Mouse (Mus musculus): ENCODE measurements around the gene Snx10. TPM values are rescaled to one million over a fixed set of nuclear protein-coding genes. Genes with fewer than 3 reads are reported as not detected.

The Snx10 gene
- total and polyA plus RNA-seq, 2 experiments from 2014 or later = 76.3 to 92.6 TPM

DNA sequence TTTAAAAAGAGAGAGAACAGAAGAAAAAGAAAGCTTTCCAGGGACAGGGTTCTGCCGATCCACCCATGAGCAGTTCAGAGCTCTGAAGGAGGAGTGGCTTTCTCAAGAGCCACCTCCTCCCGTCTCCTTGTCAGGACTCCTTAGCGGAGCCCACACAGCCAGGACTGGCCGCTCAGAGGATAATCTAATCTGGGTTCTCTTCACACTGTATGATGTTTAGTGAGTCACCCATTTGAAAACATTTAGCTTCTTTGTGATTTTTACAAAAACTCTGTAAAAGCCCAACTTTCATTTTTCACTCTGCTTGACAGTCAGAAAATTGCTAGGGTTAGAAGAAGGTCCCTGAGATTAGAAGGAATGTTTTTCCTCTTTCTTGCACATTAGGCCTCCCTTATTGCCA, 70.8 kb downstream of the Snx10 start:
- Histone ChIP-seq H3K9ac (no peak overlapping the region), H3K27me3 (ENCODE audit: insufficient read depth, low read length) (no peaks in the 10 kb centered on the region), H3K4me1 (ENCODE audit: insufficient read depth) (peaks cover 25% of the 10 kb centered on the region), H3K4me3 (ENCODE audit: low read depth, low read length) (no peak overlapping the region), H3K9me3 (ENCODE audit: low read length) (no peaks in the 10 kb centered on the region), H3K27ac (ENCODE audit: low read depth, low read length) (peak overlapping the region; percentile 99), H3K36me3 (ENCODE audit: insufficient read depth) (no peaks in the 10 kb centered on the region), H3K4me2 (ENCODE audit: low read depth) (no peak overlapping the region)
- TF ChIP-seq CTCF (IDR thresholded peaks at IDR 0.05; ENCODE audit: low read depth) = no peak
- 43% methylated on average over 4 of the region's 4 CpGs for WGBS
- DNase-seq = no peak
- no peak for ATAC-seq

DNA sequence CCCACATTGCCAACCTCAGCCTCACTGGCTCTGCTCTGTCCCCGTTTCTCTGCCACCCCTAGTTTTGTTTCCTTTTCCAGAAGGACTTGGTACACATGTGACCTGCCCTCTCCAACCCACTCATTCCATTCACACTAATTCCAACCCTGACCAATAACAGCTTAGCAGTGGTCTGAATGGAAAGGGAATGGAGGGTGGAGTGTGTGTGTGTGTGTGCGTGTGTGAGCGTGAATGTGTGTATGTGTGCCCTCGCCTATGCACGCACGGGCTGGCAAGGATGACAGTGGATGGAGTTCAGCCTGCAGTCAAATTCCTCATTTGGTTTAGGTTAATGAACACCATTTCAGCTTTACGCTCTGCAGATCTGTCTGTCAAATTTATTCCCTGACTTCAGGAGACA, 74.4 kb downstream of the Snx10 start:
- no peaks in the 10 kb centered on the region for H3K9me3 ChIP-seq (ENCODE audit: low read length)
- no peak overlapping the region for H3K4me2 ChIP-seq (ENCODE audit: low read depth)
- no peak overlapping the region for H3K27ac ChIP-seq (ENCODE audit: low read depth, low read length)
- 65% methylated on average over 7 of the region's 7 CpGs for WGBS
- TF ChIP-seq CTCF (IDR thresholded peaks at IDR 0.05; ENCODE audit: low read depth) = no peak
- no peak overlapping the region for H3K9ac ChIP-seq
- H3K27me3 ChIP-seq (ENCODE audit: insufficient read depth, low read length) = no peaks in the 10 kb centered on the region
- no peak for ATAC-seq
- no peak overlapping the region for H3K4me3 ChIP-seq (ENCODE audit: low read depth, low read length)
- no peak for DNase-seq
- no peaks in the 10 kb centered on the region for H3K36me3 ChIP-seq (ENCODE audit: insufficient read depth)
- peaks cover 16% of the 10 kb centered on the region for H3K4me1 ChIP-seq (ENCODE audit: insufficient read depth)

DNA sequence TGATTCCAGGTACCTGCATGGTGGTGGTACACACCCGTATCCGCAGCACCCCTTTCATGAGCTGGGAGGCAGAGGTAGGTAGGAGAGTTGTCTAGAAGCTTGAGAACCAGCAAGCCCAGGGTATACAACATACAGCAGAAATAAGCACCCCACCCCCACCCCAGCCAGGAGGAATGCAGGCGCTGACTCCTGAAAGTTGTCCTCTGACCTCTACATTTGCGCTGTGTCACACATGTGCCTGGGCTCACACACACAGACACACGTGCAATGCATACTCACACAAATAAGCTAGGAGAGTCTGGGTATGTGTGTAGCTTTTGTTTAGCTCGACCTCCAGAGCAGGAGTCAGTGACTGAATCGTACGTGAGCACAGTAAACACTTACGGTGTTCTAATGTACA, 76.7 kb downstream of the Snx10 start:
- no peak overlapping the region for H3K9ac ChIP-seq
- no peaks in the 10 kb centered on the region for H3K9me3 ChIP-seq (ENCODE audit: low read length)
- H3K36me3 ChIP-seq (ENCODE audit: insufficient read depth) = no peaks in the 10 kb centered on the region
- no peak overlapping the region for H3K4me3 ChIP-seq (ENCODE audit: low read depth, low read length)
- ATAC-seq = no peak
- H3K27me3 ChIP-seq (ENCODE audit: insufficient read depth, low read length) = no peaks in the 10 kb centered on the region
- 91% methylated on average over 9 of the region's 9 CpGs for WGBS
- TF ChIP-seq CTCF (IDR thresholded peaks at IDR 0.05; ENCODE audit: low read depth) = no peak
- H3K4me1 ChIP-seq (ENCODE audit: insufficient read depth) = peaks cover 5% of the 10 kb centered on the region; the same call in 1 of the 2 replicates
- DNase-seq = no peak
- no peak overlapping the region for H3K4me2 ChIP-seq (ENCODE audit: low read depth)
- no peak overlapping the region for H3K27ac ChIP-seq (ENCODE audit: low read depth, low read length)

DNA sequence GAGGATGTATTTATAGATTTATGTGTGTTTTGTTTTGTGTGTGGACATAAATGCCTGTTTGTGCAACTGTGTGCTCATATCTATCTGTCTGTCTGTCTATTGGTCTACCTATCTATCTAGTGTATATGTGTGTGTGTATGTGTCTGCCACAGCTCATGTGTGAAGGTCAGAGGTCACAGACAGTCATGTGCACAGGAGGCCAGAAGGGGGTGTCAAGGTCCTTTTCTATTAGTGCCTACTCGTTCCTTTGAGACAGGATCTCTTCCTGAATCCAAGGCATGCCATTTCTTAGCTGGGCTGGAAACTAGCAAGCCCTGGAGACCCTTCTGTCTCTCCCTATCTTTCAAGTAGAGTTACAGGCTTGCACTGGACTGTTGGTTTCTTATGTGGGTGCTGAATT, 78.6 kb downstream of the Snx10 start:
- no peak overlapping the region for H3K4me2 ChIP-seq (ENCODE audit: low read depth)
- TF ChIP-seq CTCF (IDR thresholded peaks at IDR 0.05; ENCODE audit: low read depth) = no peak
- no peaks in the 10 kb centered on the region for H3K36me3 ChIP-seq (ENCODE audit: insufficient read depth)
- 74% methylated on average over 1 of the region's 1 CpGs for WGBS
- no peak overlapping the region for H3K4me3 ChIP-seq (ENCODE audit: low read depth, low read length)
- H3K27ac ChIP-seq (ENCODE audit: low read depth, low read length) = no peak overlapping the region
- no peak overlapping the region for H3K9ac ChIP-seq
- no peaks in the 10 kb centered on the region for H3K27me3 ChIP-seq (ENCODE audit: insufficient read depth, low read length)
- H3K9me3 ChIP-seq (ENCODE audit: low read length) = no peaks in the 10 kb centered on the region
- H3K4me1 ChIP-seq (ENCODE audit: insufficient read depth) = peaks cover 11% of the 10 kb centered on the region; the same call in 1 of the 2 replicates
- DNase-seq (no peak), ATAC-seq (no peak)

DNA sequence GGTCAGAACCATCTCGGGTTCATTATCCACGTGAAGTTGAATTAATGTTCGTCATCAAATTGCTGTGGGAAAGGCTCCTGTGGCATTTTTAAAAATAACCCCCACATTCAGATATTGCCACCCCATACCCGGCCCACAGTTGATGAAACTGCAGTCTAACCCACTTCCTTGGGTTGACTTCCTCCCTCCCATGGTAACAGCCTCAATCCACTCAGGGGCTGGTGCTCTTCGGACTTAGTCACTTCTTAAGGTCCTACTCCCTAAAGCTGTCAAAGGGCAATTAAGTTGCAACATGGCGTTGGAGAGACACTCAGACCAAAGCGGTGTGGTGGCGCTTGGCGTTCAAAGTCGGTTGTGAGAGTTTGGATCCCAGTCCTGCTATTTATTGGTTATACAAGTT, 80.0 kb downstream of the Snx10 start:
- H3K4me3 ChIP-seq (ENCODE audit: low read depth, low read length) = no peak overlapping the region
- no peak overlapping the region for H3K27ac ChIP-seq (ENCODE audit: low read depth, low read length)
- no peak for ATAC-seq

DNA sequence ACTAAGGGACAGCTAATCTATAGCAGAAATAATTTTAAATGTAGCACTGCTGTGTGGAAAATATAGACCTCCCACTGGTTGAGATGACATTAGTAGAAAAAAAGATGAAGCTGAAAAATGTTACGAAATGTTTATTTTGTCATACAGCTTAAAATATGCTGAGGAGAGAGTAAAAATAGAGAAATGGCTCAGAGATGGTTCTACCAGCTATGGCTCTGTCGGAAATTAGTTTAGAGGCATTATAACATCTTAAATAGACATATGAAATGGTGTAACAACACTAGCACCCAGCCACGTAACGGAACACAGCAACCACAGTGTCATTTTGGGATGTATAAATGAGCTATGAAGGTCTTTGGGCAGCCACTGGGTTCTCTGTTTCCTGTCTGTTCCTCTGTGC, 82.5 kb downstream of the Snx10 start:
- no peaks in the 10 kb centered on the region for H3K27me3 ChIP-seq (ENCODE audit: insufficient read depth, low read length)
- peak overlapping the region; percentile 51; the same call in 1 of the 2 replicates for H3K27ac ChIP-seq (ENCODE audit: low read depth, low read length)
- peaks cover 11% of the 10 kb centered on the region; the same call in 1 of the 2 replicates for H3K4me1 ChIP-seq (ENCODE audit: insufficient read depth)
- no peaks in the 10 kb centered on the region for H3K9me3 ChIP-seq (ENCODE audit: low read length)
- H3K4me2 ChIP-seq (ENCODE audit: low read depth) = no peak overlapping the region
- ATAC-seq (0 out of 2 replicates have a peak, but pooled peaks have one; percentile 3), DNase-seq (no peak)
- WGBS = 59% methylated on average over 4 of the region's 4 CpGs
- no peak overlapping the region for H3K9ac ChIP-seq
- H3K4me3 ChIP-seq (ENCODE audit: low read depth, low read length) = no peak overlapping the region
- no peak for TF ChIP-seq CTCF (IDR thresholded peaks at IDR 0.05; ENCODE audit: low read depth)
- no peaks in the 10 kb centered on the region for H3K36me3 ChIP-seq (ENCODE audit: insufficient read depth)

More for the DNA sequence above, 80.0 kb downstream of the Snx10 start:
- TF ChIP-seq CTCF (IDR thresholded peaks at IDR 0.05; ENCODE audit: low read depth) = no peak
- Histone ChIP-seq H3K36me3 (ENCODE audit: insufficient read depth) (no peaks in the 10 kb centered on the region), H3K27me3 (ENCODE audit: insufficient read depth, low read length) (no peaks in the 10 kb centered on the region), H3K9me3 (ENCODE audit: low read length) (no peaks in the 10 kb centered on the region), H3K4me2 (ENCODE audit: low read depth) (no peak overlapping the region), H3K4me1 (ENCODE audit: insufficient read depth) (peaks cover 11% of the 10 kb centered on the region; the same call in 1 of the 2 replicates), H3K9ac (no peak overlapping the region)
- WGBS = 92% methylated on average over 10 of the region's 10 CpGs
- no peak for DNase-seq

DNA sequence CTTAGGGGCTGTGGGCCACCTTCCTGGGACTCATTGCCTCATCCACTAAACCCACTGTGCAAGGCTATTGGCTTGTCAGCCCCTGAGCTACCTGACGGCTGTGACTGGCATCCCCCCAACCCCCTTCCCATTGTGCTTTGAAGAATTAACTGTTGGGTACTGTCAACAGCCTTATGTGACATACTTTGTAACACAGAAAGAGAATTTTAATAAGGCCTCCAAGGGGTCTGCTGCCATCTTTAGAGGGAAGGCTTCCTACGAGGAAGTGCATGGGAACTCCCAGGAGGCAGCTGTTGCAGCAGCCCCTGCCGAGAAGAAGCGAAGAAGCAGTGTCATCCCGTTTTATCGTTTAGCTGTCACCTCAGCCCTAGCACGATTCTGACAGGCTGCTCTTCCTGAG, 83.1 kb downstream of the Snx10 start:
- TF ChIP-seq CTCF (IDR thresholded peaks at IDR 0.05; ENCODE audit: low read depth) = no peak
- Histone ChIP-seq H3K4me3 (ENCODE audit: low read depth, low read length) (no peak overlapping the region), H3K36me3 (ENCODE audit: insufficient read depth) (no peaks in the 10 kb centered on the region), H3K4me1 (ENCODE audit: insufficient read depth) (peaks cover 11% of the 10 kb centered on the region; the same call in 1 of the 2 replicates), H3K27ac (ENCODE audit: low read depth, low read length) (peak overlapping the region; percentile 51), H3K4me2 (ENCODE audit: low read depth) (no peak overlapping the region), H3K27me3 (ENCODE audit: insufficient read depth, low read length) (no peaks in the 10 kb centered on the region), H3K9ac (no peak overlapping the region), H3K9me3 (ENCODE audit: low read length) (no peaks in the 10 kb centered on the region)
- WGBS = 29% methylated on average over 7 of the region's 7 CpGs
- ATAC-seq = peak; percentile 63
- no peak for DNase-seq
